Mouse (Mus musculus): ENCODE results near the gene Snrpa. TPM values are rescaled to one million over a fixed set of nuclear protein-coding genes. Genes with fewer than 3 reads are reported as not detected.

The Snrpa gene
- polyA plus RNA-seq, 1 experiment from 2014 or later, result 415 TPM

GRCm38 (mm10) chr7:27160921-27161320 lies 35.1 kb downstream of the Snrpa start:
- H3K36me3 ChIP-seq, result peaks cover 90% of the 10 kb centered on the region
- H3K27me3 ChIP-seq (ENCODE audit: low read depth, poor library complexity, severe bottlenecking), result no peaks in the 10 kb centered on the region
- no peak overlapping the region for H3K27ac ChIP-seq
- 84% methylated on average over 3 of the region's 3 CpGs for WGBS
- H3K9me3 ChIP-seq (replicated peaks), result no peaks in the 10 kb centered on the region
- DNase-seq (ENCODE audit: low spot score), result no peak
- peaks cover 44% of the 10 kb centered on the region for H3K4me1 ChIP-seq
- H3K4me3 ChIP-seq, result no peak overlapping the region

GRCm38 (mm10) chr7:27159882-27160281 lies 36.2 kb downstream of the Snrpa start:
- Histone ChIP-seq H3K27ac (no peak overlapping the region), H3K4me3 (no peak overlapping the region), H3K36me3 (peaks cover 83% of the 10 kb centered on the region), H3K27me3 (ENCODE audit: low read depth, poor library complexity, severe bottlenecking) (no peaks in the 10 kb centered on the region), H3K9me3 (replicated peaks) (no peaks in the 10 kb centered on the region), H3K4me1 (peaks cover 35% of the 10 kb centered on the region)
- peak; percentile 88 for DNase-seq (ENCODE audit: low spot score)
- 20% methylated on average over 8 of the region's 8 CpGs for WGBS

GRCm38 (mm10) chr7:27159256-27159655 lies 36.8 kb downstream of the Snrpa start:
- Histone ChIP-seq H3K36me3 (peaks cover 77% of the 10 kb centered on the region), H3K4me1 (peaks cover 29% of the 10 kb centered on the region), H3K27me3 (ENCODE audit: low read depth, poor library complexity, severe bottlenecking) (no peaks in the 10 kb centered on the region), H3K27ac (no peak overlapping the region), H3K9me3 (replicated peaks) (no peaks in the 10 kb centered on the region), H3K4me3 (no peak overlapping the region)
- 93% methylated on average over 6 of the region's 6 CpGs for WGBS
- DNase-seq (ENCODE audit: low spot score), result no peak

GRCm38 (mm10) chr7:27158171-27158570 lies 37.9 kb downstream of the Snrpa start:
- Histone ChIP-seq H3K9me3 (replicated peaks) (no peaks in the 10 kb centered on the region), H3K4me1 (peaks cover 18% of the 10 kb centered on the region; the same call in 1 of the 2 replicates), H3K27ac (no peak overlapping the region), H3K36me3 (peaks cover 66% of the 10 kb centered on the region), H3K4me3 (no peak overlapping the region), H3K27me3 (ENCODE audit: low read depth, poor library complexity, severe bottlenecking) (no peaks in the 10 kb centered on the region)
- 96% methylated on average over 9 of the region's 9 CpGs for WGBS
- no peak for DNase-seq (ENCODE audit: low spot score)

GRCm38 (mm10) chr7:27156005-27156404 lies 40.1 kb downstream of the Snrpa start:
- DNase-seq (ENCODE audit: low spot score), result no peak
- Histone ChIP-seq H3K9me3 (replicated peaks) (no peaks in the 10 kb centered on the region), H3K36me3 (peaks cover 45% of the 10 kb centered on the region), H3K27me3 (ENCODE audit: low read depth, poor library complexity, severe bottlenecking) (no peaks in the 10 kb centered on the region), H3K27ac (no peak overlapping the region), H3K4me3 (no peak overlapping the region), H3K4me1 (peaks cover 5% of the 10 kb centered on the region; the same call in 1 of the 2 replicates)
- 80% methylated on average over 13 of the region's 13 CpGs for WGBS

- Histone ChIP-seq H3K27me3 (ENCODE audit: low read depth, poor library complexity, severe bottlenecking) (no peaks in the 10 kb centered on the region), H3K27ac (no peak within 1 kb of the TSS), H3K4me1 (no peaks in the 10 kb centered on the region), H3K36me3 (peaks cover 19% of the 10 kb centered on the region), H3K4me3 (no peak within 1 kb of the TSS), H3K9me3 (replicated peaks) (no peaks in the 10 kb centered on the region)
- 84% methylated on average over 10 of the region's 10 CpGs for WGBS
- no peak for DNase-seq (ENCODE audit: low spot score)
Measured at GRCm38 (mm10) chr7:27153205-27153764, 42.8 kb downstream of the Snrpa start, which contains the start of gene Cyp2t4. TSS of gene Cyp2t4 (plus strand) at chr7:27153714.

MicroRNAs encoded within 50 kb of the gene (microRNA counts, 519-probe panel; counts per million panel counts)
- microRNA mmu-miR-1191, result 684 counts per million, percentile 72 among the panel's probes with 10 or more counts

Small RNA genes within 50 kb of the gene (microRNA-seq; reads per million reads assigned to microRNA genes)
- gene Mir1191, result 14.9 reads per million, percentile 25 among the genes with 10 or more reads in this experiment
- gene Mir3101, result 1.5 reads per million

Other genes starting within 250 kb of the Snrpa start
- gene Cyp2a12, start 167.2 kb downstream of the Snrpa start, polyA plus RNA-seq (2016; fragmentation: Nextera tagmentation; extraction: Ambion mirVana), result not detected in 2 replicates
- not detected in 2 replicates for gene Cyp2f2, start 76.4 kb downstream of the Snrpa start, polyA plus RNA-seq (2016; fragmentation: Nextera tagmentation; extraction: Ambion mirVana)
- gene Cyp2t4, start 42.6 kb downstream of the Snrpa start, polyA plus RNA-seq (2016; fragmentation: Nextera tagmentation; extraction: Ambion mirVana), result 0.11 and 0.19 TPM in 2 replicates
- 95.2 and 97.8 TPM in 2 replicates for gene Egln2, start 29.5 kb downstream of the Snrpa start, polyA plus RNA-seq (2016; fragmentation: Nextera tagmentation; extraction: Ambion mirVana)
- gene Rab4b, start 17.4 kb downstream of the Snrpa start, polyA plus RNA-seq (2016; fragmentation: Nextera tagmentation; extraction: Ambion mirVana), result 59.8 and 67.0 TPM in 2 replicates
- gene Gm21983, start 15.2 kb downstream of the Snrpa start, polyA plus RNA-seq (2016; fragmentation: Nextera tagmentation; extraction: Ambion mirVana), result 0.81 TPM in 1 of 2 replicates, not detected in the other
- 1.1 and 5.0 TPM in 2 replicates for gene Mia, start 15.1 kb downstream of the Snrpa start, polyA plus RNA-seq (2016; fragmentation: Nextera tagmentation; extraction: Ambion mirVana)
- 3.6 and 4.5 TPM in 2 replicates for gene BC024978, start 490 bp downstream of the Snrpa start, polyA plus RNA-seq (2016; fragmentation: Nextera tagmentation; extraction: Ambion mirVana)
- gene Itpkc, start 32.4 kb upstream of the Snrpa start, polyA plus RNA-seq (2016; fragmentation: Nextera tagmentation; extraction: Ambion mirVana), result 7.2 and 7.9 TPM in 2 replicates
- 16.3 and 16.4 TPM in 2 replicates for gene Coq8b, start 36.8 kb upstream of the Snrpa start, polyA plus RNA-seq (2016; fragmentation: Nextera tagmentation; extraction: Ambion mirVana)
- gene Numbl, start 62.2 kb upstream of the Snrpa start, polyA plus RNA-seq (2016; fragmentation: Nextera tagmentation; extraction: Ambion mirVana), result 7.9 and 10.4 TPM in 2 replicates
- gene Ltbp4, start 141.4 kb upstream of the Snrpa start, polyA plus RNA-seq (2016; fragmentation: Nextera tagmentation; extraction: Ambion mirVana), result 6.7 and 10.6 TPM in 2 replicates
- 46.1 and 61.2 TPM in 2 replicates for gene Shkbp1, start 159.7 kb upstream of the Snrpa start, polyA plus RNA-seq (2016; fragmentation: Nextera tagmentation; extraction: Ambion mirVana)
- not detected in 2 replicates for gene Gm20479, start 161.1 kb upstream of the Snrpa start, polyA plus RNA-seq (2016; fragmentation: Nextera tagmentation; extraction: Ambion mirVana)